Mouse (Mus musculus) liver, embryonic 16.5 days (tissue): ENCODE measurements around the gene Spock2. TPM values are rescaled to one million over a fixed set of nuclear protein-coding genes. Genes with fewer than 3 reads are reported as not detected.

Experiments
- ATAC-seq: fragments of 200-750 bp; cut with Nextera tagmentation; 2 replicates; pipeline ENCODE4 v1.8.0; 2017; ENCODE audit warnings: low read depth, mild to moderate bottlenecking, moderate number of reproducible peaks, moderate library complexity
- H3K27ac ChIP-seq: fragments of 300-500 bp; sonication (generic); 2 replicates; pipeline ENCODE4 v1.5.1; 2014; ENCODE audit warnings: mild to moderate bottlenecking, low read length
- H3K27me3 ChIP-seq: fragments of 300-500 bp; sonication (generic); 2 replicates; pipeline ENCODE4 v1.6.1; 2014; ENCODE audit warnings: low read depth, low read length, mixed read lengths; ENCODE audit not compliant: control insufficient read depth, insufficient read depth
- H3K36me3 ChIP-seq: fragments of 300-500 bp; sonication (generic); 2 replicates; pipeline ENCODE4 v1.6.1; 2014; ENCODE audit warnings: mild to moderate bottlenecking; ENCODE audit not compliant: control insufficient read depth, insufficient read depth
- H3K4me1 ChIP-seq: fragments of 300-500 bp; sonication (generic); 2 replicates; pipeline ENCODE4 v1.6.1; 2014; ENCODE audit warnings: low read depth, low read length, mixed read lengths; ENCODE audit not compliant: control insufficient read depth
- H3K4me2 ChIP-seq: fragments of 300-500 bp; sonication (generic); 2 replicates; pipeline ENCODE4 v1.6.1; 2014; ENCODE audit warnings: low read depth, low read length, mixed read lengths
- H3K4me3 ChIP-seq: fragments of 300-500 bp; sonication (generic); 2 replicates; pipeline ENCODE4 v1.5.1; 2014; ENCODE audit warnings: low read depth, mild to moderate bottlenecking, low read length
- H3K9ac ChIP-seq: fragments of 300-500 bp; sonication (generic); 2 replicates; pipeline ENCODE4 v1.6.1; 2014; ENCODE audit warnings: low read depth, low read length
- H3K9me3 ChIP-seq: fragments of 300-500 bp; sonication (generic); replicated peaks from 2 replicates; pipeline ENCODE4 v1.6.1; 2016; ENCODE audit warnings: low read length; ENCODE audit not compliant: control insufficient read depth
- WGBS: fragments of 180-500 bp; shearing (Covaris S2); extraction: QIAGEN DNeasy Blood & Tissue Kit; methylation state at CpG from one replicate; pipeline ENCODE4 v1.1.7; 2014; ENCODE audit not compliant: insufficient replicate concordance; 5-methylcytosine and 5-hydroxymethylcytosine counted together
- polyA plus RNA-seq: library from polyadenylated mRNA; unstranded; fragments of >200 nt; fragmentation: Nextera tagmentation; extraction: Ambion mirVana; gene quantifications from 2 replicates; pipeline ENCODE4 v1.2.1, GENCODE M21; 2015

The Spock2 gene
- polyA plus RNA-seq, 1 experiment from 2014 or later: 0.14 TPM

DNA sequence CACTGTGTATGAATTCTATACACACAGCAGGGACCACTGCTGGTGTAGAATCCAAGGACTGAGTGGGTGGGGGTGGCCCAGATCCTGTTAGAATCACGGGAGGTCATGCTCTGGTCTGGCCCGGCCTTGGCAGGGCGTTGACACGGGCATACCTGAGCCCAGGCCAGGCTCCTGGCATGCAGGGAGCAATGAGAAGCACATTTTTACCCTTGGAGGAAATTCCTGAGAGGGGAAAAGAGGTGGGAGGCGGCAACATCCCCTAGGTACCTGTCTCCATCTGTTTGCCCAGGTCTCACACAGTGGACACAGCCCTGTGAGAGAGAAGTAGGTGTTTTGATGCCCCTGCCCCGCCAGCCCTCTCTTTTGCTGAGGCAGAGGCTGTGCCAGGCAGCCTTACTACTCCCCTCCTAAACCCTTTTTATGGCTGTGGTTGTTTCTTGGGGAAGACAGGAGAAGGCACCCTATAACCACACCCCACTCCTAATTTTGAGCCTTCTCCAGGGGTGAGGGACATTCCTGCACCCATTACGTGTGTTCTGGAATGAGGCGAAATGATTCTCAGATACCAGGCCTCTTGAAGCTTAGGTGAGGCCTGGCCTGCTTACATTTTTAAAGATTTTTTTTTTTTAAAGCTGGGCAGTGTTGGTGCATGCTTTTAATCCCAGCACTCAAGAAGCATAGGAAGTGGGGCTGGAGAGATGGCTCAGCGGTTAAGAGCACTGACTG, 8.1 kb downstream of the Spock2 start:
- Histone ChIP-seq H3K27ac (no peak overlapping the region), H3K27me3 (peaks cover 16% of the 10 kb centered on the region), H3K4me3 (no peak overlapping the region), H3K9ac (no peak overlapping the region), H3K9me3 (no peaks in the 10 kb centered on the region), H3K36me3 (no peaks in the 10 kb centered on the region), H3K4me1 (no peaks in the 10 kb centered on the region), H3K4me2 (no peak overlapping the region)
- WGBS: 70% methylated on average over 9 of the region's 9 CpGs
- no peak for ATAC-seq

DNA sequence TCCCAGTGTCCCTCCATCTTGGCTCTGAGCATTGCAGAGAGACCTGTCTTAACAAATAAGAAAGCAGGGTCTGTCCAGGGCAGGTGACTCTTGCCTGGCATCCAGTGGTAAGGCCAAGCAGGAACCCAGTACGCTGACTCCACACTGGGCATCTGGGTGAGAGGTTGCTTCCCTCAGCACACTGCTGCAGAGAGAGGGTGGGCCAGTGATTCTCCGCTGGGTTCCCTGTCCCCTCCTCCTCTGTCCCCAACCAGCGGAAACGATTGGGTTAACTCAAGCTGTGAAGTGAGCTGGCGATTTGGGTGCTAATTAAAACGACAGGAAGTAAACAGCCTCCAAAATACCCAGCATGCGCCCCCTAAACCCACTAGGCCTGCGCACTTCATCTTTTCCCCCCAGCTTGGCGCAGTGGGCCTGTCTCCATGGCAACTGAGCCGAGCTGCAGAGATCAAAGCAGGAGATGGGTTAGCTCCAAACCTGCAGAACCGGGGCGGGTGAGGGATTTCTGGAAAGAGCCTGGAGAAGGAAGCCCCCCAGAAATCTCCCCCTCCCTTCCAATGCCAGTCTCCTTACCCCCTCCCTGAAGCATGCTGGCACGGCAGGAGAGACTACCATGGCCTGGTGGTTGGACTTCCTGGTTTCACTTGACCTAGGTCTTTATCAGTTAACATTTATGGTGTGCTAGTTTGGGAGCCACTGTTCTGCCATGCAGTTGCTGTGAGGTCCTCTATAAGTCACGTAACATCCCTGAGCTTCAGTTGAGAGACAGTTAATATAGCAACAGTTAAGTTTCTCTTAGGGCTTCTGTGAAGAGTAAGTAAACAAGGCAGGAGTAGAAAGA, 9.5 kb downstream of the Spock2 start:
- Histone ChIP-seq H3K27me3 (peaks cover 6% of the 10 kb centered on the region), H3K9me3 (no peaks in the 10 kb centered on the region), H3K36me3 (no peaks in the 10 kb centered on the region), H3K4me3 (no peak overlapping the region), H3K4me1 (no peaks in the 10 kb centered on the region), H3K4me2 (no peak overlapping the region), H3K27ac (no peak overlapping the region), H3K9ac (no peak overlapping the region)
- WGBS: 11% methylated on average over 14 of the region's 14 CpGs
- ATAC-seq: no peak

DNA sequence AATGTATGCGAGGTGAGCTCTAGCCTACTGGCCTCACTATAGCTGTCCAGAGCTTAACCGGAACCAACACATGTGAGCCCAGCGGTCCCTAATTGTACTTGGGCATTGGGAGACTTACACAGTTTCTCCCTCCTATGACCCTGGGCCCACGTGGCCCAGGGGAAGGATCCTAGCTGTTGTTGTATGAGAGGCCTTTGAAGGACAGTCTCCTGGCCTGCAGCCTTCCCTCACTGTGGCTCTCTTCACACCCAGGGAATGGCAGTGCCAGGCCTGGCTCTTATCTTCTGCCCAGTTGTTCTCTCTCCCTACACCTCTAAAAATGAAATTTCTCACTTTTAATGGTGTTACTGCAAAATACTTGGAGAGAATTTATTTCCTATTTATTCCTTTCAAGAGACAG, 11.0 kb downstream of the Spock2 start:
- WGBS: 51% methylated on average over 4 of the region's 4 CpGs
- no peak overlapping the region for H3K27ac ChIP-seq
- H3K4me1 ChIP-seq: no peaks in the 10 kb centered on the region
- no peak overlapping the region for H3K9ac ChIP-seq
- no peak overlapping the region for H3K4me2 ChIP-seq
- H3K4me3 ChIP-seq: no peak overlapping the region
- no peaks in the 10 kb centered on the region for H3K36me3 ChIP-seq
- H3K27me3 ChIP-seq: peaks cover 2% of the 10 kb centered on the region; the same call in 1 of the 2 replicates
- ATAC-seq: no peak
- no peaks in the 10 kb centered on the region for H3K9me3 ChIP-seq

DNA sequence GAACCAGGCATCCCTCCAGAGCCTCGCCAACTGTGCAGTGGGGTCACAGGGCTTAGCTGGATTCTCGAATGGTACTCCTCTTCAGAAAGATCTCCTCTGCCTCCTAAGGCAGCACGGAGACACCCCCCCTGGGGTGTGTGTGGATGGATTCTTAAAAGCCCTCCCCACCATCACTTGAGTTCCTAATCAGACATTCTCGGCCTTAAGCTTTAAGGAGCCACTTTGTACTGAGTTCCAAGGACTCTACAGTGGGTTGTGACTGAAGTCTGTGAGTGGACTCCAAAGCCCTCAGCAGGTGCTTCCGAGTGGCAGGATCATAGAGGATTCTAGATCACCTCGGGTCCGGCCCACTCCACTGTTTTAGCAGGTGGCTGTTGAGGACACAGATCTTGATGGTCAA, 12.4 kb downstream of the Spock2 start:
- H3K27ac ChIP-seq: no peak overlapping the region
- H3K4me3 ChIP-seq: no peak overlapping the region
- no peak overlapping the region for H3K4me2 ChIP-seq
- H3K9me3 ChIP-seq: no peaks in the 10 kb centered on the region
- WGBS: 57% methylated on average over 7 of the region's 7 CpGs
- H3K36me3 ChIP-seq: no peaks in the 10 kb centered on the region
- H3K9ac ChIP-seq: no peak overlapping the region
- H3K4me1 ChIP-seq: no peaks in the 10 kb centered on the region
- ATAC-seq: no peak
- peaks cover 2% of the 10 kb centered on the region; the same call in 1 of the 2 replicates for H3K27me3 ChIP-seq

- no peak overlapping the region for H3K27ac ChIP-seq
- no peak overlapping the region for H3K4me3 ChIP-seq
- no peak overlapping the region for H3K4me2 ChIP-seq
- no peaks in the 10 kb centered on the region for H3K9me3 ChIP-seq
- H3K36me3 ChIP-seq: no peaks in the 10 kb centered on the region
- peaks cover 2% of the 10 kb centered on the region; the same call in 1 of the 2 replicates for H3K27me3 ChIP-seq
- WGBS: 56% methylated on average over 4 of the region's 4 CpGs
- ATAC-seq: no peak
- H3K4me1 ChIP-seq: no peaks in the 10 kb centered on the region; the same call in 1 of the 2 replicates
- no peak overlapping the region for H3K9ac ChIP-seq
Measured at GRCm38 (mm10) chr10:60120630-60121029, 14.6 kb downstream of the Spock2 start.

DNA sequence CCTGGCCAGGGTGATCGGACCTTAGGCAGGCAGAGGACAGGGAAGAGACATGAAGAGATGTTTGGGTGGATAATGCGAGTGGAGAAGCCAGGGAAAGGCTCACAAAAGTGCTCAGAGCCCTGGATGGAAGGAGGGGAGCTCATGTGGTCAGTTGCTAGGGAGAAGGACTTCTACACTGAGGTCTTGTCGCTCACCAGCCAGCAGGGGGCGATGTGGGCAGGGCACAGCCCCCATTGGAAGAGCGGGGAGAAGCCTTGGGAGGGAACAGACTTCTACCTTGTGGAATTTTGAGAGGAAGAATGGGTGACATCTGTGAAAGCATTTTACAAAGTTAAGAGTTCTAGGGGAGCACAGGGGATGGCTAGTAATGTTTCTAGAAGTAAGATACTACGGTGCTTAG, 18.1 kb downstream of the Spock2 start:
- H3K4me3 ChIP-seq: no peak overlapping the region
- WGBS: 54% methylated on average over 6 of the region's 6 CpGs
- no peak overlapping the region for H3K9ac ChIP-seq
- H3K27ac ChIP-seq: no peak overlapping the region
- no peak for ATAC-seq
- no peaks in the 10 kb centered on the region for H3K36me3 ChIP-seq
- no peaks in the 10 kb centered on the region for H3K9me3 ChIP-seq
- H3K27me3 ChIP-seq: no peaks in the 10 kb centered on the region
- no peaks in the 10 kb centered on the region; the same call in 1 of the 2 replicates for H3K4me1 ChIP-seq
- H3K4me2 ChIP-seq: no peak overlapping the region

- H3K27me3 ChIP-seq: no peaks in the 10 kb centered on the region
- ATAC-seq: no peak
- H3K9me3 ChIP-seq: no peaks in the 10 kb centered on the region
- peak overlapping the region; percentile 15; the same call in 1 of the 2 replicates for H3K4me2 ChIP-seq
- no peaks in the 10 kb centered on the region for H3K36me3 ChIP-seq
- H3K4me1 ChIP-seq: no peaks in the 10 kb centered on the region; the same call in 1 of the 2 replicates
- no peak overlapping the region for H3K27ac ChIP-seq
- H3K4me3 ChIP-seq: 0 out of 2 replicates have a peak overlapping the region, but pooled peaks have one; percentile 1
- H3K9ac ChIP-seq: no peak overlapping the region
- 27% methylated on average over 19 of the region's 22 CpGs for WGBS
Measured at GRCm38 (mm10) chr10:60125529-60126327, 19.7 kb downstream of the Spock2 start.

DNA sequence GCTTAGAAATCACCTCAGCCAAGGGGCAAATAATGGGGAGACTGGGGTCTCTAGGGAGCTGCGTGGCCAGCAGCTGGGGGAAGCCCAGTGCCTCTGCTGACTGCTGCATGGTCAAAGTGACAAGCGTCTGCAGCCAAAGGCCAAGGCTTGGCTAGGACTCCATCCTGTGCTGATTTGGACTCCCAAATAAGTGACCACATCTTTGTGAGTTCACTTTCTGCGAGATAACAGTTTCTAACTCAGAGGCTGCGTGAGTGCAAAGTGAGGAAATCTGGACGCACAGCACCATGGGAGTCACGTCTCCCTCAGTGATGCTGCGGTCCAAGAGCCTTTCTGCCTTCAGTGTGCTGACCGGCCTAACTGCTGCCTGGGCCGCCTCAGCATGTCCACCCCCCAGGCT, 22.3 kb downstream of the Spock2 start:
- H3K4me2 ChIP-seq: no peak overlapping the region
- H3K27me3 ChIP-seq: no peaks in the 10 kb centered on the region
- 57% methylated on average over 9 of the region's 9 CpGs for WGBS
- H3K36me3 ChIP-seq: no peaks in the 10 kb centered on the region
- H3K27ac ChIP-seq: no peak overlapping the region
- H3K4me3 ChIP-seq: no peak overlapping the region
- H3K9me3 ChIP-seq: no peaks in the 10 kb centered on the region
- no peak overlapping the region for H3K9ac ChIP-seq
- ATAC-seq: no peak
- H3K4me1 ChIP-seq: no peaks in the 10 kb centered on the region; the same call in 1 of the 2 replicates
